Comparison of ENCODE assay signal across 11 mouse cellular contexts in the genomic region with DNA sequence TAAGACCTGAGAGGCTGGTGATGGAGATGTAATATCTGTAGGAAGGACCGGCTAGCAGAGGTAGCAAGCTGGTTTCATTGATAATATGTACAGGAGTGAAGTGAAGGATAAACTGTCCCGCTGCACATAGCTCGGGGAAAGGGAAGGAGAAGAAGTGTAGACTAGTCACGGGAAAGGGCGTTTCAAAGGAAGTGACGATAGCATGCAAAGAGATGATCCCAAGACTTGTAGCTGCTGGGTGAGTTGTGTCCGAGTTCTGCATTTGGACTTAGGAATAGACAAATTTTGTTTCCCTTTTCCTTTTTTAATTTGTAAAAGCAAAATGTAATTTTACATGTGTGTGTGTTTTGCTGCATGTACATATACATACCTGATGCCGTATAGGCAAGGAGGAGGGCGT. TPM values are rescaled to one million over a fixed set of nuclear protein-coding genes. Genes with fewer than 3 reads are reported as not detected.
DNase-seq lines count a peak whose midpoint lies in the region; ATAC-seq and TF ChIP-seq lines count a peak whose summit lies in the region.
"Had no signal": no experiment of that assay in that cellular context is flagged by ENCODE, and none has a peak within 500 bp of the region (broad histone marks: within the 10 kb centered on the region; RNA-seq: fewer than 3 reads in every experiment).

No protein-coding gene starts in this region.

- H3K4me1 ChIP-seq in liver, adult 2 months (ENCODE audit: control insufficient read depth, insufficient read depth, low read length), result no peaks in the 10 kb centered on the region; the same call in 1 of the 2 replicates
- peaks cover 15% of the 10 kb centered on the region for H3K4me1 ChIP-seq in forebrain, embryonic 13.5 days
- no peaks in the 10 kb centered on the region for H3K4me1 ChIP-seq in intestine, embryonic 15.5 days (replicated peaks)
- H3K4me1 ChIP-seq in neural tube, embryonic 13.5 days (replicated peaks), result peaks cover 27% of the 10 kb centered on the region

- WGBS in liver, adult 2 months, result 85% methylated on average over 9 of the region's 9 CpGs
- WGBS in forebrain, embryonic 13.5 days, result 93% methylated on average over 9 of the region's 9 CpGs
- 88% methylated on average over 9 of the region's 9 CpGs for WGBS in intestine, embryonic 15.5 days
- WGBS in neural tube, embryonic 13.5 days, result 86% methylated on average over 9 of the region's 9 CpGs

- no peak overlapping the region for H3K4me3 ChIP-seq in liver, adult 2 months (ENCODE audit: insufficient read depth, low read depth, low read length)
- H3K4me3 ChIP-seq in forebrain, embryonic 13.5 days, result peak overlapping the region; percentile 89; the same call in 1 of the 2 replicates
- H3K4me3 ChIP-seq in intestine, embryonic 15.5 days (replicated peaks), result no peak overlapping the region
- H3K4me3 ChIP-seq in neural tube, embryonic 13.5 days, result peak overlapping the region; percentile 93

- no peak for ATAC-seq in forebrain, embryonic 13.5 days
- ATAC-seq in intestine, embryonic 15.5 days, result no peak
- ATAC-seq in neural tube, embryonic 13.5 days (ENCODE audit: low read depth), result no peak
- no peak for ATAC-seq in monocyte, adult 5-6 weeks (replicated peaks; ENCODE audit: insufficient number of reproducible peaks, low FRiP score, low TSS enrichment, poor library complexity, severe bottlenecking)

- TF ChIP-seq CTCF in liver, adult 2 months (IDR thresholded peaks at IDR 0.05; ENCODE audit: low read depth, low read length), result no peak

- no peaks in the 10 kb centered on the region for H3K27me3 ChIP-seq in liver, adult 2 months (ENCODE audit: control insufficient read depth, insufficient read depth, low read length)
- H3K27me3 ChIP-seq in forebrain, embryonic 13.5 days, result no peaks in the 10 kb centered on the region
- H3K27me3 ChIP-seq in intestine, embryonic 15.5 days (replicated peaks), result no peaks in the 10 kb centered on the region
- no peaks in the 10 kb centered on the region for H3K27me3 ChIP-seq in neural tube, embryonic 13.5 days
- H3K27me3 ChIP-seq: limb, embryonic 15.5 days had no signal

- no peaks in the 10 kb centered on the region for H3K36me3 ChIP-seq in liver, adult 2 months (ENCODE audit: control insufficient read depth, insufficient read depth, low read length)
- no peaks in the 10 kb centered on the region for H3K36me3 ChIP-seq in forebrain, embryonic 13.5 days (ENCODE audit: poor library complexity, severe bottlenecking)
- no peaks in the 10 kb centered on the region for H3K36me3 ChIP-seq in intestine, embryonic 15.5 days
- H3K36me3 ChIP-seq in neural tube, embryonic 13.5 days, result no peaks in the 10 kb centered on the region
- H3K36me3 ChIP-seq: limb, embryonic 15.5 days had no signal

- peak overlapping the region; percentile 68 for H3K4me2 ChIP-seq in forebrain, embryonic 13.5 days
- peak overlapping the region; percentile 80; the same call in 1 of the 2 replicates for H3K4me2 ChIP-seq in intestine, embryonic 15.5 days (replicated peaks)
- H3K4me2 ChIP-seq in neural tube, embryonic 13.5 days, result peak overlapping the region; percentile 66

- H3K79me2 ChIP-seq in liver, adult 2 months (ENCODE audit: control insufficient read depth, insufficient read depth, low read length), result peaks cover 33% of the 10 kb centered on the region; the same call in 1 of the 2 replicates

- no peak overlapping the region for H3K27ac ChIP-seq in liver, adult 2 months (replicated peaks; ENCODE audit: insufficient read depth, low read depth, low read length)
- H3K27ac ChIP-seq in forebrain, embryonic 13.5 days, result no peak overlapping the region
- no peak overlapping the region for H3K27ac ChIP-seq in intestine, embryonic 15.5 days
- H3K27ac ChIP-seq in neural tube, embryonic 13.5 days (replicated peaks), result no peak overlapping the region
- H3K27ac ChIP-seq: limb, embryonic 15.5 days had no signal

- no peaks in the 10 kb centered on the region for H3K9me3 ChIP-seq in forebrain, embryonic 13.5 days (replicated peaks)
- H3K9me3 ChIP-seq in intestine, embryonic 15.5 days, result no peaks in the 10 kb centered on the region
- no peaks in the 10 kb centered on the region for H3K9me3 ChIP-seq in neural tube, embryonic 13.5 days
- H3K9me3 ChIP-seq: G1E; limb, embryonic 15.5 days had no signal

- TF ChIP-seq POLR2A in liver, adult 2 months (IDR thresholded peaks at IDR 0.05; ENCODE audit: extremely low read depth, insufficient read depth, low read length), result no peak

- H3K9ac ChIP-seq in liver, adult 2 months (ENCODE audit: low read depth, low read length), result no peak overlapping the region
- H3K9ac ChIP-seq in forebrain, embryonic 13.5 days, result 0 out of 2 replicates have a peak overlapping the region, but pooled peaks have one; percentile 41
- no peak overlapping the region for H3K9ac ChIP-seq in intestine, embryonic 15.5 days
- peak overlapping the region; percentile 26; the same call in 1 of the 2 replicates for H3K9ac ChIP-seq in neural tube, embryonic 13.5 days
- H3K9ac ChIP-seq: limb, embryonic 15.5 days had no signal

- peak; percentile 28 for DNase-seq in liver, adult 2 months (ENCODE audit: extremely low read depth, low read depth, low spot score)
- DNase-seq in liver, result no peak
- no peak for DNase-seq in kidney, adult 11 months
- DNase-seq: adrenal gland, postnatal 25 days; cerebellum, postnatal 14 days had no signal

RNA-seq across cellular contexts. Expression of a gene that starts 1.9 kb away (rescaled TPM):
- total RNA-seq in liver, adult 2 months (2014; rRNA removed), result 3.2 and 4.4 TPM in 2 replicates
- 2.3 and 2.6 TPM in 2 replicates for polyA plus RNA-seq in liver, adult 2 months (2012; rRNA removed)
- polyA plus RNA-seq in forebrain, embryonic 13.5 days (2015; fragmentation: Nextera tagmentation; extraction: Ambion mirVana), result 5.8 and 6.5 TPM in 2 replicates
- polyA plus RNA-seq in intestine, embryonic 15.5 days (2015; fragmentation: Nextera tagmentation; extraction: Ambion mirVana), result 2.6 and 3.2 TPM in 2 replicates
- 5.4 and 6.1 TPM in 2 replicates for polyA plus RNA-seq in neural tube, embryonic 13.5 days (2015; fragmentation: Nextera tagmentation; extraction: Ambion mirVana)
- total RNA-seq in monocyte, adult 5-6 weeks (2017), result 17.1 to 22.4 TPM (median 18.6 TPM) in 3 replicates

RNA-seq across cellular contexts. Expression of a gene that starts 36.7 kb away (rescaled TPM):
- 13.4 and 13.6 TPM in 2 replicates for total RNA-seq in liver, adult 2 months (2014; rRNA removed)
- polyA plus RNA-seq in liver, adult 2 months (2012; rRNA removed), result 9.9 and 11.1 TPM in 2 replicates
- 0.71 and 0.75 TPM in 2 replicates for polyA plus RNA-seq in forebrain, embryonic 13.5 days (2015; fragmentation: Nextera tagmentation; extraction: Ambion mirVana)
- 0.37 and 0.62 TPM in 2 replicates for polyA plus RNA-seq in intestine, embryonic 15.5 days (2015; fragmentation: Nextera tagmentation; extraction: Ambion mirVana)
- polyA plus RNA-seq in neural tube, embryonic 13.5 days (2015; fragmentation: Nextera tagmentation; extraction: Ambion mirVana), result 0.63 and 0.68 TPM in 2 replicates
- total RNA-seq in monocyte, adult 5-6 weeks (2017), result 6.0 to 10.7 TPM (median 9.9 TPM) in 3 replicates

Comparison
In these comparisons a context has a peak if more than half of its experiments do, and no peak if none do; other contexts are left out.
1. H3K4me3 ChIP-seq: peak in forebrain, embryonic 13.5 days (single experiment) and neural tube, embryonic 13.5 days (single experiment); none in liver, adult 2 months (single experiment) and intestine, embryonic 15.5 days (single experiment).
2. H3K9ac ChIP-seq: peak in forebrain, embryonic 13.5 days (single experiment) and neural tube, embryonic 13.5 days (single experiment); none in liver, adult 2 months (single experiment) and intestine, embryonic 15.5 days (single experiment).
3. Peak in every context shown above with its lines, with median percentiles within 50 percentile points of each other: H3K4me2 ChIP-seq.